Mouse (Mus musculus) mesoderm, embryonic 11.5 days (tissue): ENCODE measurements at regions not wholly inside any gene's neighbourhood (a gene's known extent, or its start where the extent isn't known, plus 50 kb on each side); places are given as distances from the start of the nearest gene placed in this dataset.

ENCODE experiments used
- DNase-seq: peaks from one replicate; pipeline ENCODE4 v3.0.0-alpha.2; 2012; ENCODE audit warnings: low read depth, low spot score

DNA sequence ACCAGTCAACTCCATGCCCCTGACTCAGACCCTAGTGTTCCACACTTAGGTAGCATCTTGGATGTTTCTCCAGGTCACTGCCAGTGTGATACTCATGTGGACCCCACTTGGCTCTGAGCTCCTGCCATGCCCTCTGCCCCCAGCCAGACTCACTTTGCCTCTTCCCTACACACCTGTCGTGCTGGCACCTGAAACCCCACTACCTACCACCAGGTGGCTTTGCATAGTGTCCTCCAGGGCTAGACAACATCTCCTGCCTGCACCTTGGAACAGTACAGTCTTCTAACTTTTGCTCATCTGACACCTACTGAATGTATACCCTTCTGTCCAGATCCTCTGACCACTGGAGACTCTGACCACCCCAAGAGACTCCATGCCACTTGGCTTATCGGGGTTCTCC, 80.6 kb downstream of the Fam53a start:
- no peak for DNase-seq

DNA sequence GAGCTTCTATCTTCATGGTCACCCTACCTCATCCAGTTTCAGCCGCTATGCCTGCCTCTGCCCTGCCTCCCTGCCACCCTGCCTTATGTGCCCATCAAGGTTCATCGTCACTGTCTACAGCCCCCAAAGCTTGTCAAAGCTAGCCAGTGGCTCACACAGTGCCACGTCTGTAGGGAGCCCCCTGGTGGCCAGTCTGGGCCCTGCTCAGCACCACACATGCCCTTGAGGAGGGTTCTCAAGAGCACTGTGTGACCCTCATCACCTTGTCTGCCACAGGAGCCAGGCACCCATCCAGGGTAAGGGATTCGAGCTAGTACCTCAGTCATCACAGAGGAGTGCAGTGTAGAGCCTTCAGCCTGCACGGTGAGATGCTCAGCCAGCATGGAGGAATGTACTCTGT, 86.1 kb downstream of the Fam53a start:
- peak; percentile 69 for DNase-seq

DNA sequence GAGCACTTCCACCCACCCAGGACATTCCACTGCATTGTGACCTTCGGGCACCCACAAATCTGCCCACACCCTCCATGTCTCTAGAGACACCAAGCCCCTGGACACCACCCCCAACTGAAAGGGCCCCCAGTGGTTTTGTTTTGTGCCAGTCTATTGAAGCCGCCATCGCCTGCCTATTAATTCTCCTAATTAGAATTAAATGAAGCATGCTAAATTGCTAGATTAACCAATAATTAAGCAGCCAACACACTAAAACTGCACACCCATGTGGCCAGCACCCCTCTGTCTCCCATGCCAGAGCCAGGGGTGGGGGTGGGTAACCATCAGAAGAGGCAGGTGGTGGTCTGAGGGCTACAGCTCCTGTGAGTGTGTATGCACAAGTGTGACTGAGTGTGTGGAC, 86.8 kb downstream of the Fam53a start:
- no peak for DNase-seq

DNA sequence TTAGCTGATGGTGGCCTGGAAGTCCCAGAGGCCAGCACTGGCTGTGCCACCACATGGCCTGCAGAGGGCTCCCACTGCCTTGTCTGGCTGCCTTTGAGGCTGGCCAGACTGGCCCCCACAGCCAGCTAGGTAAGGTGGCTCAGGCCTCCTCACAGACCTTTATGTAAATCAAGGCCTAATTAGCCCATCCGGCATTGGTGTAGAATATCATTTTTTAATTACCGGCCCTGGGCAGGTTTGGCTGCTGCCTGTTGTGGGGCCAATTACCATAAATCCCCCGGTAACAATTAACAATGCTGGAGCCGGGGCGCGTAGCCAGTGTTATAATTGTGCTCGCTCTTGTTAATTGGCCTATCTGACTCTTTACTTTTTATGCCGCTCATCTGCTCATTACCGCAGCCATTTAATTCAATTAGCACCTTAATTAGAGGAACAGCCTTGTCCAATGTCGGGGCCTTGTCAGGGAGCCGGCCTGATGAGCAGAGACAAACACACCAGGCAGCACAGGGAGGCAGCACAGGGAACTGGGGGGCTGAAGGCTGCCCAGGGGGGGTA, 87.4 kb downstream of the Fam53a start:
- no peak for DNase-seq

DNA sequence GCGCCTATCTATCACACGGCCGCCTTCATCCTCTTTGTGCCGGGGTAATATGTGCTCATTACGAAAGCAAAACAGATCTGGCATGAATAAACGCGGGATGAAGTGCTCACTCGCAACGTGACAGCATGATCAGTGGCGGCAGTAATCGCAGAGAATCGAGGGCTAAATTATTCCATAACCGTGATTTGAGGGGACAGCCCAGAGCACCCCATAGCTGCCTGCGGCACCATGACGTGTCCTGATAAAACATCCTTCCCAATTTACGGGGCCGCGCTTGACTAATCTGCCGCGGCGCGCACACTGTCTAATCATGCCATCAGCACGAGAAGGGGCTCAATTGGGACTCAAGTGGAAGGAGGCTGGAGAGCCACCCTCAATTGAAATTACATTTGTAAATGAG, 89.2 kb downstream of the Fam53a start:
- DNase-seq: no peak

DNA sequence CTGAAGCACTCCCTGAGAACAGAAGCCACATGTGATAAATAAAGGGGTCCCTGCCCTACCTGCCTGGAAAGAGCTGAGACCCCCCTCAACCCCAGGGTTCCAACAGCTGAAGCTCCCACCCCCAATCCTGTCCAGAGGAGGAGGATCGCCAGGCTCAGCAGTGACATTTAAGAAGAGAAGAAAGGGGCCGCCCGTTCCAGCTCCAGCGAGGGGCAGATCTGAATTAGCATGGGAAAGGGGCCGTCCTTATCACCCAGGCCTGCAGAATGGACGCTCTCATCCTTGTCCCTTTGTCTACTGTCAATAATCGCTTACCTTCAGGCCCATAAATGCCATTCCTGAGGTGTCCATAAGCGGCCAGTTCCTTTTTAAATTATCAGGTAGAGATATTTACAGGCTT, 92.0 kb downstream of the Fam53a start:
- no peak for DNase-seq

DNA sequence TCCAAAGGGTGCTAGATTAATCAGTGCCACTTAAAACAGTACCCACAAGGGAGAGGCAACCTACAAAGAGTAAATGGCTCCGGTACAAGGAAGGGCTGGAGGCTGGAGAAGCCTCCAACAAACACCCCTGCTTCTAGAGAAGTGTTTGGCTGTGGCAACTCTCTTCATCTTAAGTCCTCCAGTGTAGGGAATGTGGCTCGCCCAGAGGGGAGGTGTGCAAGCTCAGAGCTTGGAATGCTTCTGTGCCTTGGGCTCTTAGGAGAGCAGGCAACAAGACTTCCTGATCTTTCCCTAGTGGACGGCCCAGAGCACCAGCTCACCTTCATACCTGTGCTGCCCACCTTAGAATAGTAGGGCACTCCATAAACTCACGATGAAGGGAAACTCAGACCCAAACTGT, 92.4 kb downstream of the Fam53a start:
- no peak for DNase-seq

DNA sequence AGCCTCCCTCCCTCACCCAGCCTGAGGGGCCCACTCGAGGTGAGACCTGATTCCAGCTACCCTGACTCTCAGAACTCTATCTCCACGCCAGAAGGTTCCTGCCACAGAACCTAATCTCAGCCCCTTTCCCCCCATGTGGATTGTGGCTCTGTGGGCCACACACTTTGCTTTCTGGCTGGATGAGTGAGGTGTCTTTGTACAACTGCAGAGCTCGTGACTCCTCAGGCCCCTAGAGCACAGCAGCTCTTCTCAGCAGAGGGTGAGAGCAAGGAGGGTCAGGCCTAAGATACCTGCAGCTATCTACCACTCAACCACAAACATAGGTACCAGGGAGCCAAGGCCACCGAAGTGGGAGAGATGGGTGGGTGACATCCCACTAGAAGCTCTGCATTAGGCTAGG, 93.2 kb downstream of the Fam53a start:
- no peak for DNase-seq

DNA sequence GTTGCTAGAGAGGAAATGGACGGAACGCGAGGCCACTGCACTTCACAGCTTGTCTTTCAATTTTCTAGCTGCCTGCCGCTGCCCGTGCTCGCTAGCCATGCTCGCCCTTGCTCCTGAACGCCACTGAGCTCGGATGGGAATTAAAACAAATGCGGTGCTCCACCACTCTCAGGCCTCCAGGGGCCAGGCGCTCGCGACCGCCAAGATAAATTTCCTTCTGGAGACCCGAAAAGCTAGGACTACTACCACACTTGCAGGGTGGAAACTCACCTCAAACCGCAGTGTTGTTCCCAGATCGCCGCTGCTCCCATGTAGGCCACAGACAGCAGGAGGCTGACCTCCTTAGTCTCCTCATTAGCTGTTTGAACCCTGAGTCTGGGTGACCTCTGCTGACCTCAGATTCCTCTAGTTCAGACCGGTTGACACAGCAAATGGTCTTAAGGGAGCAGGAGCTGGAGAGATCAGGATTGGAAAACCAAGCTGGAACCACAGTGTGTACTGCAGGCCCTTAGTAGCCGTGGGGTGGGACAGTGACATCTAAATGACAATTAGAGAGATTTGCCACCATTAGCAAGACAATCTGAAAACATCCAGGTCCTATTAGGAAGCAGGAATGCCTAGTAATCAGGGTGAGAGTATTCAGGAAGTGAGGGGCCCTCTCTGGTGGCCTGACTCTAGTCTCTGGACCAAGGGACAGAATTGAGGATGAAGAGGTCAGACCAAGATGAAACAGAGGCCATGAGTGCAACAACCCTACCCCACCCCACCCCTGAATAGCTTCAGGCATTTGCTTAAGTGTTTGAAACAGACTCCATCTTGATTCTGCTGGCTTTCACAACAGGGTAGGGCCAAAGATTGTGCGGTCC, 94.1 kb downstream of the Fam53a start:
- DNase-seq: no peak

DNA sequence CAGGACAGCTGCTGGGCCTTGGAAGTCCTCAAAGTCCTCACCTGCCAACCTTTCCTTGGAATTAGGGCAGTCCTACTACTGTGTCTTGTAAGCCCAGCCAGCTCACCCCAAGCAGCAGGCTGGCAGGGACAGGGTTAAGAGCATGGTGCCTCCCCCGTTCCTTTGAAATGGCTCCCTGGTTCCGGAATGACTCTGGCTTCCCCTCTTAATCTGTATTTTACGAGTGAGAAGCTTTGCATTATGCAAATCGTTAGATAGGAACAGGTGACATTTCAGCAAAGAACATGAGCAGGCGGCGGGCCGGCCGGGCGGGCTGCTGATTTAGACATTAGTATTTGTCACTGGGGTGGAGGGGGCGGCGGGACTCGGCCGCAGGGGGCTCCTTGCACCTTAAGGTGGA, 95.1 kb downstream of the Fam53a start:
- DNase-seq: no peak

DNA sequence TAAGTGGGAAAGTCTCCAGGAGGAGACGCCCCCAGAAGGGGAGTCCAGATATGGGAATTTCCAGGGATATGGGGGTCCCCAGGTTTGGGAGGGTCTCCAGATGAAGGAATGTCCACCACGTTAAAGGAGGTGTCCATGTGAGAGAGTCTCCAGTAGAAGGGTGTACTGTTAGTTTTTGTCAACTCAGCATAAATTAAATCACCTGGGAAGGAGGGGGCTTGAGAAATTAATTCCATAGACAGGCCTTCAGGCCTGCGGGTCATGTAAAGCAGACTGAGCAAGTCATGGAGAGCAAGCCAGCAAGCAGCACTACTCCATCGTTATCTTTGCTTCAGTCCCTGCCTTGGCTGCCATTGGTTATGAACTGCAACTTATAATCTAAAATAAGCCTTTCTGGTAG, 96.2 kb downstream of the Fam53a start:
- DNase-seq: no peak

DNA sequence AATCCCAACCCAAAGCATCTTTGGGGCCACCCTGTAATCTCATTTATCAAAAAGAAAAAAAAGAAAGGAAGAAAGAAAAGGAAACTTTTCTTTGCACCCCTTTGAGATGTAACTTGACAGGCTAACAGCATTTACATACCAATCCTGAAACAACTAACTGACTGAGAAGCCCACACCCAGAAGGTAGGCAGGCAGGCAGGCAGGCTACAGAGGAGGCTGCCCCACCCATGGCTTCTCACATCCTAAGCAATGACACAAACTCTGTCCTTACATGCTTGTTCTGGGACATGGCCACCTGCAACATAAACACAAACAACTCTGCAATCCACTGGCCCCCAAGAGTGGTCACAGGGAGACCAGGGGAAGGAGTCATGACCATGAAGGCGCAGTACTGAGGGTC, 97.5 kb upstream of the Nkx1-1 start:
- DNase-seq: no peak

DNA sequence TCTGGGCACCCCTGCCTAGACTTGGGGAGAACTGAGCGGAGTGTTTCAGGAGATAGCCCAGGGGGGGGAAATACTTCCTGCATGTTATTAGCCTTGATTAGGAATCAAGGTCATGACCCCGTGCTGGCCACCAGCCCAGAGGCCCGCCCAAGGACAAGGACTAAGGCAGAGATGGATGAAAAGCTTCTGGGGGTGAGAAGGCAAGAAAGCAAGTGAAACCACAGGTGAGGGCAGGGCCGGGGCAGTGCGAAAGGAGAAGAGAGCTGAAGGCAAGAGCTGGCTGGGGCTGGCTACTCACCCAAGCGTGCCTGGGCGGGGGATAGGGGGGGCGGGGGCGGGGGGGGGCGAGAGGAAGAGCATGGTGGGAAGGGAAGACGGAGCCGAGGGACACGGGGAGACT, 96.0 kb upstream of the Nkx1-1 start:
- DNase-seq: no peak

DNA sequence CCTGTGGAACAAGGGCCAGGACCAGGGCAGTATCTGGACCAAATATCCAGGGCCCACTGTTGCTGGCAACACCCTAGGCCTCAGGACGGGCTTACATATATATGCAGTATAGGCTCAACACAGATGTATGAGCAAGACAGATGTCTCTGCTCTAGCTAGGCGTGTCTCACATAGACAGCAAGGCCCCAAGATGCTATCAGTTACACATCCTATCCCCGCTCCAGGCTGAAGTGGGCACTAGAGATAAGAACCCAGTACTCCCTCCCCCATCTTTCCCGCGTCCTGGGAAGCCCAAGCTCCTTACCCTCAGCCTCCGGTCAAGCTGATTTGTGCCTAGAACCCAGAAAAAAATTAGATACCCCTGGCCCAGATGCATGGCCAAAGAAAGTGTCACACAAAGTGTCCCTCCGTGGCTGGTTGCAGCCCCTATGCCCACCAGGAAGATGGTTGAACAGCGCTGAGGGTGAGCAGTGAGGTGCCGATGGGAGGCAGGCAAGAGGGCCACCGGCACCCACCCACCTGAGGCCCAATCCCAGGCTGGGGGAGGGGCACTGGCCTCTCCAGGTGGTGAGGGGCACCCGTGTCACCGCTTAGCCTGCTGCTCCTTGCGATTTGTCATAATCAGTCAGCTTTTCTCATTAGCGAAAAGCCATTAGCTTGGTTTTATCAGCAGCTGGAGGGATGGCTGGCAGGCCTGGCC, 95.3 kb upstream of the Nkx1-1 start:
- no peak for DNase-seq

DNA sequence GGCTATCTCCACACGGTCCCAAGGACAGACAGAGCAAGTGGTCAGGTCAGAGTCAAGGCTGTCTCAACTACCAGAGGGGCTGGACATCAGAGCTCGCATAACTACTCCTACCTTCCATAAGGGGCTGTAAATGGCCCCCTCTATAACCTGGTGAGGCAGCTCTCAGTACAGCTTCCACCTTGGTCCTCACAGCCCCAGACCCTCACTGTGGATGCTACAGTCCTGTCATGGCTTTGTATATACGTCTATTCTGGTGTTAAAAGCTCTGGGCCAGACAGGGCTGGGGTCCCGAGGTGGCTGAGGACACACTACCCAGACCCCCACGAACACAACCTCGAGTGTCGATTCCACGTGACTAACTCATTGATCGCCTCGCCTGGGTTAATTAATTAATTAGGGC, 94.0 kb upstream of the Nkx1-1 start:
- no peak for DNase-seq

DNA sequence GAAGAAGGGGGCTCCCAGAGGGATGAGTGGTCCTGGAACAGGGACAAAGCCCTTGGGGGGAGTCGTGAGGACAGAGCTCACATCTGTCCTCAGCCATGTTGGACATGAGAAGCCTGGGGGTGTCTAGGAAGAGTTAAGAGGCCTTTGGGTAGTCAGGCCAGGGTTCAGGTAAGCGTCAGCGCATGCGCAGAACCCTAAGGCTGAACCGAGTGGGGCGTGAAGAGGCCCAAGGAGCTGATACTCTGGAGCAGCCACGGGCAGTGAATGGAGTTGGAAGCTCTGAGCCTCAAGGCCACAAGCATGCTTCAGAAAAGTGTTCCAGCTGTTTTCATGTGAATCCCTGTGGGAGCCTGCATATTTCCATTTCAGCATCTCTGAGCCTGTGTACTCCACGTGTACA, 93.5 kb upstream of the Nkx1-1 start:
- DNase-seq: no peak

DNA sequence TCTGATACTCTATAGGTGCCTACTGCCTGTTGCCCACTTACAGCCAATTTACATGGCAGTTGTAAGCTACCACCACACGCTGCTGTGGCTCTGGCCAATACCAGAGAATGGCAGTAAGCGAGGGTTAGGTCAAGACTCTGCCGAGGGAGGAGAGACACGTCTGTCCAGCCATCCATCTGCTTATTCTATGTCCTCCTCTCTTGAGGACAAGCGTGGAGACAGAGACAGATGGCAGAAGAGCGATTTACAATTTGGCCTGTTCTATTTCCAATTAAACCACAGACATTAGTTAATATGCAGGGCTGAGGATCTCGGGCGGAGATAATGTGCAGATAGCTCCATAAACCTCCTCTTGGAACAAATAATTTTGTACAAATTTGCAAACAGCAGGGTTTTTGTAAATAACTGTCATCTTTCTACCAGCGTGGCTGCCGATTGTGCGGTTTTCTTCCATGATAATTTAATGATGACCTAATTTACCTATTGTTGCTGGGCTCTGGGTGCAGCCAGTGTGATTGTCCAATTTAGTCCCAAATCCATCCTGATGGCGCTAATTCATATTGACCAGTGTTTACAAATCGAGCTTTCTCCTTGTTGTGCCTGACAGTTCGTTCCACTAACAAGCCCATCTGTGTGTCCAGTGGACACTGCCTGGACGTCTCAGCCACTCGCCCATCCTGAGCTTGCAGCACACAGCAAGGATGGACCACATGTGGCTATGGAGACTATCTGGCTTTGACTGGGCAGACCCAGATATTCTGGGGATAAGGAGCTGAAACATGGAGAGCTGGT, 88.4 kb upstream of the Nkx1-1 start:
- no peak for DNase-seq

DNA sequence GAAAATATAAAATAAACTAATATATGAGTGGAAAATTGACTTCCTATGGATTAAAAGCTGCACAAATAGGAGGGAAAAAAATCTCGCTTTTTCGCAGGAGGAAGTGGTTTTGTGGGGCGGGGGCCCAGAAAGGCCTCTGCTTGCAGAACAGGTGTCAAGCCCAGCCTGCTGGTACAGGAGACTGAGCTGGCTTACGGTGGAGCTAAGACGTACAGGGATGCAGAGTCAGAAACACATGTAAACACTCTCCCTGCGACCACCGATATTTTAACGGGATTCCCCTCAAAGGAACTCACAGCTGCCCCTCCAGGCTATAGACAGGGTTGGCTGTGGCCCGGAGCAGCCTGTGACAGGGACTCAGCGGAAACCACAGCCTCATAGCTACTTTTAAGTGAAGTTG, 87.1 kb upstream of the Nkx1-1 start:
- no peak for DNase-seq

DNA sequence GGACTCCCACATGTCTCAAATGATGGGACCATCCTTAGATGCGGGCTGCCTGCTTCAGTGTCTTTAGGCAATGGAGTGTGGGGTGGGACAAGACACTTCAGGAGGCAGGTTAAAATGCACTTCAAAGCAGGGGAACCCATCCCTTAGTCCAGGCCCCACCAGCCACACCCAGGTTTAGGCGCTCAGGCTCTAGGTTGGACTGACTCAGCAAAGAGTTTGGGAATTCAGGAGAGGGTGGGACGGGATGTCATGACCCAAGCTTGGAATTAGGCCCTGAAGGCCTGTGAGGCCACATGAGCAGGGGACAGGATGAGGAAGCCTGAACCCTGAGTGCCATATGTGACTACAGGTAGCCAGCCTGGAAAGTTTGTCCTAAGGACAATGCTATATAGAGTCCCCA, 85.6 kb upstream of the Nkx1-1 start:
- no peak for DNase-seq

DNA sequence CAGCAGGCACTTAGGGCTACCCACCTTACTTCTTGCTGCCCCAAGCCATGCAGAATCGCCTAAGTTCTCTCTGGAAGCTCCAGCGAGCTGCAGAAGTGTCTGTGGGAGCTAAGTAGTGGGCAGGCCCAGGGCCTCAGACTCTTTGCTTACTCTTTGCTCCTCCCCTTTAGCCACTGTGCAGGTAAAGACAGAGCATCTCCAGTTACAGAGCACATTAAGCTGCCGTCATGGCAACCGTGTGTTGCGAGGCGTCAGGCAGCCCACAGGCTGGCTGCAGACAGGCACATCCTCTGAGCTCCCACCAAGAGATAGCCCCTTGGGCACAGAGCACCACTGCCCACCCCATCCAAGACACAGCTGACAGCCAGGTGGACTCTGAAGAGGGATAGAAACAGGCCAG, 85.1 kb upstream of the Nkx1-1 start:
- DNase-seq: no peak

DNA sequence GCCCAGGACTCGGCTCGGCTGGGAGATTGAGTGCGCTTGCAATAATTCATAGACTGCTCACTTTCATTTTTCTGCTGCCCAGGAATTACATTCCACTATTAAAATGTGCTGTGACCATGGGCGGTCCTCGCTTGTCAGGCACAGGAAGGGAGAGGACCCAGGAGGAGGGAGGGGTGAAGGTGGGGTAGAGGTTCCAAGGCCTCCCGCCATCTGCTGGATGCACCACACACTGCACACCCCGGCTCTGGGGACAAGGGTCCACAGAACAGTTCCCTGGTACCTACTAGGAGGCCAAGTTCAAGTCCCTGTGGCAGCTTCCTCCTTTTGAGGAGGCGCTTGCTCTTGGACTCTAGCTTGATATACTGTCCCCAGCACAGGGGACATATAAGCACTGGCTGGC, 83.8 kb upstream of the Nkx1-1 start:
- DNase-seq: no peak

DNA sequence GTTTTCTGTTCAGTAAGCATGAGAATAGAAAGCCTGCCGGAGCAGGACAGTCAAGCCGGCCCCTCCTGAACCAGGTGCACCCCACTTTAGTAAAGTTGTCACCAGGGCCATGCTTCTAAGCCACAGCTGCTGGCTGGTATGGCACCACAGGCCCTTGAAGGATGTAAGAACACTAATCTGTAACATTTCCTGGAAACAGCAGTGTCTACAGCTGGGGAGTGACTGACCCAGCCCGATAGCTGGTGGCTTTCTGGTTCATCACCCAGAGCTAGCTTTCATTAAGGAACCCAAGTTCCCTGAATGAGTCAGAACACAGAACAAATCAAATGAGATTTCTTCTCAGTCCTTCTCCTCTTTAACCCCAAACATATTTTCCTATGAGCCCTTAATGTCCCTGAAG, 82.4 kb upstream of the Nkx1-1 start:
- DNase-seq: no peak
